Mouse (Mus musculus): ENCODE results near the gene Lexm. TPM values are rescaled to one million over a fixed set of nuclear protein-coding genes. Genes with fewer than 3 reads are reported as not detected.

The Lexm gene
- total and polyA plus RNA-seq, 2 experiments from 2014 or later: not detected

DNA sequence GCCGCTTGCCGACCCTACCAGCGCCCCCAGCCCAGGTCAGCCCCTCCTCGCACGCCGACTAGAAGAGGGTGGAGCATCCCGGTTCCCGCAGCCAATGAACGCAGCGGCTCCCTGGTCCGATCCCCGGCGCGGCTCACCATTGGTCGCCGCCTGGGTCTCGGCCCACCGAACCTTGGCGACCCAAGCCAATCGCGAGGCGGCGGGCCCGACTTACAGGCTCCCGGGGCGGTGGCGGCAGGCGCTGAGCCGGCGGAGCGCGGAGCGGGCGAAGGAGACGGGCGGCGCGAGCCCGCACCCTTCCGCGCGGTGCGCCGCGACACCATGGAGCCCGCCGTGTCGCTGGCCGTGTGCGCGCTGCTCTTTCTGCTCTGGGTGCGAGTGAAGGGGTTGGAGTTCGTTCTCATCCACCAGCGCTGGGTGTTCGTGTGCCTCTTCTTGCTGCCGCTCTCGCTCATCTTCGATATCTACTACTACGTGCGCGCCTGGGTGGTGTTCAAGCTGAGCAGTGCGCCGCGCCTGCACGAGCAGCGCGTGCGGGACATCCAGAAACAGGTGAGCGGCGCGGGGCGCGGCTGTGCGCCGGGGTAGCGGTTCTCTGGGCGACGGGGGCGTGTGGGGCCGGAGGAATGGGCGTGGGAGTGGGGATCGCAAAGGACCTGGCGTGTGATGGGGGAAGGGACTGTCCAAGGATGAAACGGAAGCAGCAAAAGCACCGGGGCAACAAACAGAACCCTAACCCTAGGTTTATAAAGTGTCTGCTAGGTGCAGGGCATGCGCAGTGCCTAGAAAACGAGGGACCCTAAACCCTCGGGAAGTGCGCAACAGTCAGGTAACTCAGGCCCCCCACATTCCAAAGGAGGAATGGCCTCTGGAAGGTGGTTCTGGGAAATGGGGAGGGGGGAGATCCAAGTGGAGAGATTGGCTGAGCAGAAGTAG, 55.9 kb downstream of the Lexm start, which contains the start of gene Dhcr24:
TSS of gene Dhcr24 (plus strand) at position 193 of the 936 bp plus-strand sequence.
- WGBS: under 1% methylated on average over 78 of the region's 89 CpGs
- H3K27ac ChIP-seq (ENCODE audit: low read depth): peak within 1 kb of the TSS; percentile 13; the same call in 1 of the 2 replicates
- no peaks in the 10 kb centered on the region for H3K9me3 ChIP-seq (replicated peaks; ENCODE audit: control insufficient read depth, low read length)

DNA sequence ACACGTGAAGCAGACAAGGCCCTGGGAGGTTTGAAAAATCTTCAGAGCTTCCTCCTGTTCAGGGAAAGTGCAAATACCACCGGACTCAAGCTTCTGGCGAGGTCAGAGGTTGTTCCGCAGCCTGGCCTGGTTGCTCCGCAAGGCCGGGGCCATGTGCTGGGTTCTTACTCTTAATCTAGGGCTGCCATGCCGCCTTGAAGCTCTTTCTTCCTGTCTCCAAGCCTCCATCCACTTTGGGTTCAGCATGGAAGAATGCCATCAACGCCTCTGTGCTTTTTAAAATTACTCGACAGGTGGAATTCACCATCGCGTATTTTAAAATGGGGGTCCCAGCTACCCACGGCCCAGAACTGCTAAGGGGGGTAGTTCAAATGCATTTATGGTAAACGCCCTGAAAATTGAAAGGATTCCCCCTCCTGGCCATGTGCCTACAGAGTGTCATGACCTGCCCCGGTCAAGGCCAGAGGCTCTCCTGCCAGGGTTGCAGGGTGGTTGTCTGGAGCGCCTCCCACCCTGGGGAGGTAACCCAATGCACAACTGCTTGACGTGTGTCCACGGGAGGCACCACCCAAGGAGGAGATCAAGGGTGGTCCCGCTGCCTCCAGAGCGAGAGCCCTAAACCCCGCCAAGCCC, 56.7 kb downstream of the Lexm start:
- Histone ChIP-seq H3K27me3 (ENCODE audit: control insufficient read depth, insufficient read depth, low read length) (no peaks in the 10 kb centered on the region), H3K27ac (ENCODE audit: low read depth) (peak overlapping the region; percentile 13; the same call in 1 of the 2 replicates), H3K4me3 (ENCODE audit: low read depth, low read length) (peak overlapping the region; percentile 88), H3K36me3 (replicated peaks; ENCODE audit: control insufficient read depth, insufficient read depth, low read length) (peaks cover 12% of the 10 kb centered on the region), H3K4me2 (ENCODE audit: low read depth, low read length) (peak overlapping the region; percentile 100), H3K4me1 (ENCODE audit: control insufficient read depth, insufficient read depth) (peaks cover 26% of the 10 kb centered on the region), H3K9me3 (replicated peaks; ENCODE audit: control insufficient read depth, low read length) (no peaks in the 10 kb centered on the region), H3K9ac (replicated peaks; ENCODE audit: low read depth, low read length) (0 out of 2 replicates have a peak overlapping the region, but pooled peaks have one; percentile 10)
- peak; percentile 57 for ATAC-seq (ENCODE audit: insufficient read depth, low read depth)
- TF ChIP-seq EP300 (IDR thresholded peaks at IDR 0.05; ENCODE audit: low read depth): no peak
- TF ChIP-seq CTCF (IDR thresholded peaks at IDR 0.05; ENCODE audit: low read depth): no peak
- DNase-seq (ENCODE audit: low spot score): no peak
- 5% methylated on average over 19 of the region's 20 CpGs for WGBS

More for the DNA sequence above, 55.9 kb downstream of the Lexm start, which contains the start of gene Dhcr24:
- Histone ChIP-seq H3K4me2 (ENCODE audit: low read depth, low read length) (peak within 1 kb of the TSS; percentile 100), H3K36me3 (replicated peaks; ENCODE audit: control insufficient read depth, insufficient read depth, low read length) (peaks cover 20% of the 10 kb centered on the region), H3K4me3 (ENCODE audit: low read depth, low read length) (peak within 1 kb of the TSS; percentile 88), H3K9ac (replicated peaks; ENCODE audit: low read depth, low read length) (peak within 1 kb of the TSS; percentile 58), H3K27me3 (ENCODE audit: control insufficient read depth, insufficient read depth, low read length) (no peaks in the 10 kb centered on the region), H3K4me1 (ENCODE audit: control insufficient read depth, insufficient read depth) (peaks cover 26% of the 10 kb centered on the region)
- peak; percentile 90 for DNase-seq (ENCODE audit: low spot score)
- TF ChIP-seq CTCF (IDR thresholded peaks at IDR 0.05; ENCODE audit: low read depth): no peak
- TF ChIP-seq EP300 (IDR thresholded peaks at IDR 0.05; ENCODE audit: low read depth): no peak
- ATAC-seq (ENCODE audit: insufficient read depth, low read depth): peak; percentile 97

GRCm38 (mm10) chr4:106559343-106560212, 57.5 kb downstream of the Lexm start:
- TF ChIP-seq EP300 (IDR thresholded peaks at IDR 0.05; ENCODE audit: low read depth) (no peak), CTCF (IDR thresholded peaks at IDR 0.05; ENCODE audit: low read depth) (no peak)
- Histone ChIP-seq H3K9ac (replicated peaks; ENCODE audit: low read depth, low read length) (no peak overlapping the region), H3K4me1 (ENCODE audit: control insufficient read depth, insufficient read depth) (peaks cover 26% of the 10 kb centered on the region), H3K9me3 (replicated peaks; ENCODE audit: control insufficient read depth, low read length) (no peaks in the 10 kb centered on the region), H3K27ac (ENCODE audit: low read depth) (no peak overlapping the region), H3K4me3 (ENCODE audit: low read depth, low read length) (peak overlapping the region; percentile 88), H3K4me2 (ENCODE audit: low read depth, low read length) (peak overlapping the region; percentile 100), H3K36me3 (replicated peaks; ENCODE audit: control insufficient read depth, insufficient read depth, low read length) (peaks cover 4% of the 10 kb centered on the region; the same call in 1 of the 2 replicates), H3K27me3 (ENCODE audit: control insufficient read depth, insufficient read depth, low read length) (no peaks in the 10 kb centered on the region)
- DNase-seq (ENCODE audit: low spot score): no peak
- 36% methylated on average over 13 of the region's 13 CpGs for WGBS
- ATAC-seq (ENCODE audit: insufficient read depth, low read depth): no peak

DNA sequence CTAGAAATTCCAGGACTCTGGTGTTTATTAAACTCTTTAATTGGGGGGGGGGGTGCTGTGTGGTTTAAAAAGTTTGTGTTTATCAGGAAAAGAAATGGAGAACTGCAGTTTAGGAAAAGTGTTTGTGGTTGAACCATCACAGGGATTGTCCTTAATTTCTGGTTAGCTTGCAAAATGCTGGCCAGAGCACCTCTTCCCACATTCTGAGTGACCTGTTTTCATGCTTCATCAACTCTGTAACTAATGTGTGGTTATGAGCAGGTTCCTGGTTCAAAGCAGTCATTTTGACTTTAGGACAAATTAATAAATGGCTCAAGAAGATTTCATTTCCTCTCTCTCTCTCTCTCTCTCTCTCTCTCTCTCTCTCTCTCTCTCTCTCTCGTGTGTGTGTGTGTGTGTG, 59.1 kb downstream of the Lexm start:
- Histone ChIP-seq H3K9ac (replicated peaks; ENCODE audit: low read depth, low read length) (no peak overlapping the region), H3K27me3 (ENCODE audit: control insufficient read depth, insufficient read depth, low read length) (no peaks in the 10 kb centered on the region), H3K4me1 (ENCODE audit: control insufficient read depth, insufficient read depth) (peaks cover 21% of the 10 kb centered on the region), H3K27ac (ENCODE audit: low read depth) (no peak overlapping the region), H3K4me3 (ENCODE audit: low read depth, low read length) (no peak overlapping the region), H3K4me2 (ENCODE audit: low read depth, low read length) (no peak overlapping the region), H3K9me3 (replicated peaks; ENCODE audit: control insufficient read depth, low read length) (no peaks in the 10 kb centered on the region), H3K36me3 (replicated peaks; ENCODE audit: control insufficient read depth, insufficient read depth, low read length) (no peaks in the 10 kb centered on the region)
- DNase-seq (ENCODE audit: low spot score) (no peak), ATAC-seq (ENCODE audit: insufficient read depth, low read depth) (no peak)
- WGBS: no CpG with 5 or more reads among the region's 1 CpGs
- TF ChIP-seq CTCF (IDR thresholded peaks at IDR 0.05; ENCODE audit: low read depth) (no peak), EP300 (IDR thresholded peaks at IDR 0.05; ENCODE audit: low read depth) (no peak)

DNA sequence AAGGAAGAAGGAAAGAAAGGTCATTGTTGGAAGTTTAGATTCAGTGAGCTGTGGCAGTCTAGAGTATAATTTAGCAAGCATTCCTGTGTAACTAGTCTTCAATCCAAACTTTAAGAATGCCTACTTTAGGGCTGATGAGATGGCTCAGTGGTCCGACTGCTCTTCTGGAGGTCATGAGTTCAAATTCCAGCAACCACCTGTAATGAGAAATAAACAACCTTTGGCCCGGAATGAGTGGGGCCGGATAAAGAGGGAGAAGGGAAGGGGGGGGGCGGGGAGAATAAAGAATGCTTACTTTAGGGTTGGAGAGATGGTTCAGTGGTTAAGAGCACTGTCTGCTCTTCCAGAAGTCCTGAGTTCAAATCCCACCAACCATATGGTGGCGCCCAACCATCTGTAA, 59.8 kb downstream of the Lexm start:
- Histone ChIP-seq H3K36me3 (replicated peaks; ENCODE audit: control insufficient read depth, insufficient read depth, low read length) (no peaks in the 10 kb centered on the region), H3K27ac (ENCODE audit: low read depth) (no peak overlapping the region), H3K4me3 (ENCODE audit: low read depth, low read length) (no peak overlapping the region), H3K9ac (replicated peaks; ENCODE audit: low read depth, low read length) (no peak overlapping the region), H3K4me1 (ENCODE audit: control insufficient read depth, insufficient read depth) (peaks cover 14% of the 10 kb centered on the region), H3K4me2 (ENCODE audit: low read depth, low read length) (no peak overlapping the region), H3K27me3 (ENCODE audit: control insufficient read depth, insufficient read depth, low read length) (no peaks in the 10 kb centered on the region), H3K9me3 (replicated peaks; ENCODE audit: control insufficient read depth, low read length) (no peaks in the 10 kb centered on the region)
- ATAC-seq (ENCODE audit: insufficient read depth, low read depth) (no peak), DNase-seq (ENCODE audit: low spot score) (no peak)
- TF ChIP-seq CTCF (IDR thresholded peaks at IDR 0.05; ENCODE audit: low read depth) (no peak), EP300 (IDR thresholded peaks at IDR 0.05; ENCODE audit: low read depth) (no peak)
- 80% methylated on average over 5 of the region's 5 CpGs for WGBS

Measured in heart, postnatal 0 days (tissue).